Mouse (Mus musculus): Measurements from ENCODE around the gene Pisd. TPM values are rescaled to one million over a fixed set of nuclear protein-coding genes. Genes with fewer than 3 reads are reported as not detected.
"Not testable (repeated sequence)": the region's sequence is repeated elsewhere in the genome, so short reads cannot be mapped to it uniquely, and the experiment has no call there.

Pisd gene
- polyA plus RNA-seq, 1 experiment from 2014 or later, result 114 TPM

DNA sequence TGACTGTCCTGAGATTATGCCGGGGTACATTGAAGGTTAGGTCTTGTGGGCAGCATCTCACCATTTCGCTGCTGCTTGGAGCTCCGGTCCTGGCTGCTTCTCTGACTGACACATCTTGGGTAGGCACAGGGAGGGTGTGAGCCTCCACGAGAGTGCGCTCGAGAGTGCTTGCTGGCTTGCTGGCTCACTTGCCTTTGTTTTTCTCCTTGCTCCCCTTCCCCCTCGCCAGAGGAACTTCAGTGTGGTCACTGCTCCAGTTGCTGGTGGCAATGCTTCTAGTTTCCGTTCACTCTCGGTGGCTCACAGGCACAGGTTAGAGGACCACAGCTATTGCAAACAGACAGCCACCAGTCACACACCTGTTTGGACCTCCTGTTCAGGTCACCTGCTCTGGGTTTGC lies 43.3 kb downstream of the Pisd start:
- Histone ChIP-seq H3K4me3 (no peak overlapping the region), H3K4me2 (peak overlapping the region; percentile 18; the same call in 1 of the 2 replicates), H3K36me3 (replicated peaks) (no peaks in the 10 kb centered on the region), H3K9ac (no peak overlapping the region), H3K9me3 (no peaks in the 10 kb centered on the region), H3K27ac (peak overlapping the region; percentile 81), H3K27me3 (replicated peaks) (no peaks in the 10 kb centered on the region), H3K4me1 (peaks cover 12% of the 10 kb centered on the region)
- ATAC-seq (replicated peaks), result peak; percentile 40; the same call in 1 of the 2 replicates
- WGBS, result 44% methylated on average over 9 of the region's 9 CpGs

DNA sequence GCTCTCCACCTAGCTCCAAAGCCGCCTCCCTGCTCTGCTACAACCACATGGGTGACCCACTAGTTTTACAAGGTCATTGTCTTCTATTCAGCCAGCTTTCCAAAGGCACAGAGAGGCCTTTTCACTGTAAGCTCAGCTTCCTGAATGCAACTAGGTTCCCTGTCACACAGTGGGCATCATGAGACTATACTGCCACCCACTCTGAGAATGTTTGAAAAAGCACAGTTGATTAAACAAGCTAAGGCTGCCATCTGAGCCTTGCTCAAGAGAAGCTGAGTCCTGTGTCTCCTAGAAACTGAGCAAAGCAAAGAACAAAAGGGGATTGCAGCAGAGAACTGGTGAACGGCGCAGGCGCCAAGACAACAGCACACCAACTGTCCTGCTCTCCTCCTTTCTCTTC lies 44.1 kb downstream of the Pisd start:
- peak; percentile 67 for ATAC-seq (replicated peaks)
- not testable (repeated sequence) for H3K9me3 ChIP-seq; H3K27me3 ChIP-seq (replicated peaks); H3K9ac ChIP-seq; H3K36me3 ChIP-seq (replicated peaks); H3K4me3 ChIP-seq
- H3K27ac ChIP-seq, result peak overlapping the region; percentile 81
- H3K4me2 ChIP-seq, result peak overlapping the region; percentile 18; the same call in 1 of the 2 replicates
- WGBS, result 56% methylated on average over 4 of the region's 4 CpGs
- H3K4me1 ChIP-seq, result peaks cover 12% of the 10 kb centered on the region

DNA sequence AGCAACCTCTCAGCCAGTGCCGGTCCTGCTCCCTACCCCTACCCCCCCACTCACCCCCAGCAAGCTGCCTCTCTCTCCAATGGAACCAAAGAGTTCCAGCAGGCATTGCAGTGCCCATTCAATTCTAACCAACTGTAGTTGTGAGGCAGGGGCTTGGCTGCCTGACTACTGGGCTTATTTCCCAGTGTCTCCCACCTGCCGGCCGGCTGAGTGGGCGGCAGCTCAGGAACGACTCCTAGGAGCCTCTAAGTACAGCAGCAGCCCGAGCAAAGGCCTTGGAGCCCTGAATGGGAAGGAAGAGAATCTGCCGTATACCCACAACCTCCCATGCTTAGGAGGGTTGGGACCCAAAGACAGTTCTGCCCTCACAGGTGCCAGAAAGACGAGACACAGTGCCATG lies 44.6 kb downstream of the Pisd start:
- H3K9me3 ChIP-seq; H3K4me2 ChIP-seq; H3K36me3 ChIP-seq (replicated peaks); H3K4me3 ChIP-seq; H3K9ac ChIP-seq; H3K27me3 ChIP-seq (replicated peaks); ATAC-seq (replicated peaks): not testable (repeated sequence)
- peak overlapping the region; percentile 81; the same call in 1 of the 2 replicates for H3K27ac ChIP-seq
- peaks cover 12% of the 10 kb centered on the region for H3K4me1 ChIP-seq
- WGBS, result 75% methylated on average over 8 of the region's 8 CpGs

DNA sequence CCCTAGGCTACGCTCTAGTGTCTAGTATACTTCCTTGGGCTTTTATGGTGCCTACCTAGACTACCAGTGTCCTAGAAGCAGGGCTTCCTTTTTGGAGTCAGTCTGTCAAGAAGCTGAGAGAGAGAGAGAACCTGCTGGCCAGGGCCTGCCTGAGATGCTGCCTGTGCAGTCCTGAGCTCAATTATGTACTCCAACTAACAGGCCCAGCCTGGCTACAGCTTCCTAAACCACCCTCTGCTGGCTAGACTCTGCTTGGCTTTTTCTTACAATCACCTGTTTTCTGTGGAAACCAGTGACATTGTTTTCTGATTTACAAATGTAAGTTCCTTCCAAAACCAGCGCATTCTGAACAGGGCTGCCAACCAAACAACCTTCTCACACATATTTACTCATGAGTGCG lies 45.3 kb downstream of the Pisd start:
- ATAC-seq (replicated peaks), result no peak
- Histone ChIP-seq H3K27ac (peak overlapping the region; percentile 81; the same call in 1 of the 2 replicates), H3K9ac (no peak overlapping the region), H3K4me1 (peaks cover 12% of the 10 kb centered on the region), H3K9me3 (no peaks in the 10 kb centered on the region), H3K4me3 (no peak overlapping the region), H3K36me3 (replicated peaks) (no peaks in the 10 kb centered on the region), H3K27me3 (replicated peaks) (no peaks in the 10 kb centered on the region), H3K4me2 (no peak overlapping the region)
- 99% methylated on average over 3 of the region's 3 CpGs for WGBS

DNA sequence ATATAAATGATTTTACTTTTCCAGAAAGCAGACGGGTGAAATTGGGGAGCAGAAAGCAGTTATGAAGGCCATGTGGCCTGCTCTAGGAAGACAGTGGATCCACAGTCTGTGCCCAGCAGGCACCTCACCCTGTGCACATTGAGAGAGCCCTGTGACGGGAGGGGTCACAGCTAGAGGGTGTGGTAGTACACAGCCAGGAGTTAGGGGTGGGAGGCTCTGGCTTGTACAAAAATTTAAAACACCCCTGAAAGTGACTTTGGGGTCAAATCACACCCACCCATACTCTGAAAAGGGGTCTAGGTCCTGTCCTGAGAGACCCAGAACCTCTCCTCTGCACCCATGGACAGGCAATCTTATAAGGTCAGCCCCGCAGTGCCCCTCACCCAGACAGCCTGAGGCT lies 48.7 kb downstream of the Pisd start:
- not testable (repeated sequence) for H3K27me3 ChIP-seq (replicated peaks); H3K9me3 ChIP-seq; H3K36me3 ChIP-seq (replicated peaks); H3K27ac ChIP-seq; H3K4me3 ChIP-seq; H3K4me2 ChIP-seq; H3K4me1 ChIP-seq; ATAC-seq (replicated peaks); H3K9ac ChIP-seq
- 93% methylated on average over 3 of the region's 3 CpGs for WGBS

DNA sequence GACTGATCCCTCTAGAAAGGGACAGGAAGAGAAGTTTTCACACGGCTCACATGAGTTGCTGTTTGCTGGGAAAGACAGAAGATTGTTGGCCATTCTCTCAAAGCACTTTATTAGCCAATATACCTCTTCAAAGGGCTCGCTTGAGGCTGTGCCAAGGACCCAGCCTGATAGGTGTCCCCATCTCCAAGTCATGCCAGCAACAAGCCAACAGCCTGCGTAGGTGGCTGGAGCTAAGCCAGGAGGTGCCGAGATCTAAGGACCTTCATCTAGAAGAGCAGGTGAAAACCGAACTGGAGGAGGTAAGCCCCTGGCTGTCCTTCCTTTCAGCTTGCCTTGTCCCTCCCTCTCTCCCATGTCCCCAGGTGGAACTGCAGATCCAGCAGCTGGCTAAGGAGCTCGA lies 49.7 kb downstream of the Pisd start:
- no peak overlapping the region for H3K9ac ChIP-seq
- no peak overlapping the region for H3K4me2 ChIP-seq
- no peak for ATAC-seq (replicated peaks)
- H3K27ac ChIP-seq, result no peak overlapping the region
- no peak overlapping the region for H3K4me3 ChIP-seq
- H3K9me3 ChIP-seq, result no peaks in the 10 kb centered on the region
- no peaks in the 10 kb centered on the region for H3K4me1 ChIP-seq
- H3K27me3 ChIP-seq (replicated peaks), result no peaks in the 10 kb centered on the region
- WGBS, result 93% methylated on average over 6 of the region's 6 CpGs
- H3K36me3 ChIP-seq (replicated peaks), result no peaks in the 10 kb centered on the region

DNA sequence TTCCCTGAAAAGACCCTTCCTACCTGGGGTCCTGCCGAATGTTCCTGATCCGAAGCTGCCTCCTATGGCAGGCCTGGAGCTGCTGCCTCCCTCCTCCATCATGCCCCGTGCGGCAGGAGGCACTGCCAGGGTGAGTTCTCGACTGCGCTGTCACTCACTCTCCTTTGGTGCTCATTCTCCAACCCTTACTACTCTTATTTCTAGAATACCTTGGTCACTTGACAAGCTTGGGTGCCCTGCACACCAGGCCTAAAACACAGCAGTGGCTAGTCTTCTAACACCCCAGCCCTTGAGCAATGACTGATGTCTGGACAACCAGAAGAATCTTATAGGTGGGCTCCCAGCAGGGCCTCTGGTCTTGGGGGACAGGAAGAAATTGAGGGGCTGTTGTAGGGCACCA lies 51.6 kb downstream of the Pisd start:
- 93% methylated on average over 6 of the region's 6 CpGs for WGBS
- not testable (repeated sequence) for H3K36me3 ChIP-seq (replicated peaks); H3K4me2 ChIP-seq; H3K4me1 ChIP-seq; H3K9ac ChIP-seq; H3K27me3 ChIP-seq (replicated peaks); H3K9me3 ChIP-seq; H3K4me3 ChIP-seq; H3K27ac ChIP-seq
- 0 out of 2 replicates have a peak, but pooled peaks have one; percentile 37 for ATAC-seq (replicated peaks)

DNA sequence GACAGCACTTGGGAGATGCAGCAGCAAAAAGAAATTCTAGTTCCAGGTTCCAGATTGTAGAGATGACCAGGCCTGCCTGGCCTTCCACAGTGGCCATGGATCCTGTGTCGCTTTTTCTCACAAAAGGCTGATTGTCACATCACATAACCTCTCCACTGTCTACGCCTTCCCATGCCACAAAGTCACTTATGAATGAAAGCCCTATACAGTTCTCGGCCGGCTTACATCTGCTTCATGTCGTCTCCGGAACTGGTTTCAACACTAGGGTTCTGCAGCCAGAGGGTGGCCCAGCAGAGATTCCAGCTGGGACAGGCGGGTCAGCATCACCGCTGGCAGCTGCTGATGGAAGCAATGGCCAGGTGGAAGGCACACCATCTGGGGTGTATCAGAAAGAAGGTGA lies 56.6 kb downstream of the Pisd start:
- Histone ChIP-seq H3K4me2 (no peak overlapping the region), H3K27ac (no peak overlapping the region), H3K36me3 (replicated peaks) (no peaks in the 10 kb centered on the region), H3K27me3 (replicated peaks) (no peaks in the 10 kb centered on the region), H3K9ac (no peak overlapping the region), H3K9me3 (0 out of 2 replicates have a peak, but pooled peaks cover 3% of the 10 kb centered on the region), H3K4me1 (no peaks in the 10 kb centered on the region), H3K4me3 (no peak overlapping the region)
- ATAC-seq (replicated peaks), result no peak
- 91% methylated on average over 8 of the region's 8 CpGs for WGBS

DNA sequence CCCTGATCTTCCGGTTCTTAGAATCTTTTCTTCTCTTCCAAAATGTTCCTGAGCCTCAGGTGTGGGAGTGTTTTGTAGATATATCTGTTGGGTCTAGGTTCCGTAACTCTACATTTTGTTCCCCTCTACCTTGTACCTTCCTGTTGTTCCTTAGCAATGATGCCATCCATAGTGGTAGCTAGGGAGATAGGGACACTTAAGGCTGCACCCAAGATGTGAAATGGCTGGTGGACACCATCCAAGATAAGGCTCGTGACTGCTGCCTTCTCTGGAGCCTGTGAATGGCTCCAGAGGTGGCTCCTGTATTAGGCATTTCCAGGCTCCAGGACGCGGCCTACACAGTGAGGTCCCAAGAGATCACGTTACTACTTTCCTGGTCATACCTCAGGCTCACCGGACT lies 57.1 kb downstream of the Pisd start:
- Histone ChIP-seq H3K4me1 (no peaks in the 10 kb centered on the region), H3K4me2 (no peak overlapping the region), H3K36me3 (replicated peaks) (no peaks in the 10 kb centered on the region), H3K27ac (no peak overlapping the region), H3K9ac (no peak overlapping the region), H3K27me3 (replicated peaks) (no peaks in the 10 kb centered on the region), H3K4me3 (no peak overlapping the region), H3K9me3 (0 out of 2 replicates have a peak, but pooled peaks cover 3% of the 10 kb centered on the region)
- 90% methylated on average over 7 of the region's 7 CpGs for WGBS
- ATAC-seq (replicated peaks), result no peak

DNA sequence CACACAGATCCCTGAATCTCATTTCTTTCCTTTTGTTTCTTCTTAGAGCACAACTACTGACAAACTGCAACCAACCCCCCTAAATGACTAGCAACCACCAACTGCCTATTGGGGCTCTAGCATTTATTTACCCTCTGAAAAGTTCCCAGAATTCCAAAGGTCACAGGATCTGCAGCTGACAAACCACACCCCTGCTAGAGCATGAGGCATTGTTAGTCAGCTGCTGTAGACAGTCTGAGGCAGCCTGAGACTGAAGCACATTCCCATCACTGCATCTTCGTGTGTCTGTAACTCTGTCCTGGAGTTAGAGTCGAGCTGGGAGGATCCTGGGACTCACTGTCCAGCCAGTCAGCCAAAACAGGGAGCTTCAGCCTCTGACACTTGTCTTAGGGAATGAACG lies 60.0 kb downstream of the Pisd start:
- not testable (repeated sequence) for H3K27me3 ChIP-seq (replicated peaks); H3K9ac ChIP-seq; H3K4me3 ChIP-seq; H3K4me1 ChIP-seq; H3K9me3 ChIP-seq; H3K4me2 ChIP-seq; H3K36me3 ChIP-seq (replicated peaks); ATAC-seq (replicated peaks); H3K27ac ChIP-seq
- 77% methylated on average over 3 of the region's 3 CpGs for WGBS

DNA sequence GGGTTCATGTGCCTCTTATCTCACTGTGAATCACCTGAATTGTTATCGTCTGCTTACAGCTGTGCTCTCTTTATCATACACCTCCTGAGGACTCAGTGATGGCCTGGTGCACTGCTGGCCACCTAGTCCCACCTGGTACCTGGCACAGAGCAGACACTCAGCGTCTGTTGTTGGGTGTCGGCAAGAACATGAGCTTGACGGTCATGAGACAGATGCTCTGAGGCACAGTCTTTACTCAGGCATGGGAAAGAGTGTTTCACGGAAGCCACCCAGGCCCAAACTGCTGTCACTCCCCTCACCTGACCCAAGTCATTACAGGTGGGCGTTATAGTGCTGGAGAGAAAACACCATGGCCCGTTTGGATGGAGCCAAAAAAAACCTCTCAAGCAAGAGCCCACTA lies 61.5 kb downstream of the Pisd start:
- WGBS, result 91% methylated on average over 7 of the region's 7 CpGs
- ATAC-seq (replicated peaks), result no peak

DNA sequence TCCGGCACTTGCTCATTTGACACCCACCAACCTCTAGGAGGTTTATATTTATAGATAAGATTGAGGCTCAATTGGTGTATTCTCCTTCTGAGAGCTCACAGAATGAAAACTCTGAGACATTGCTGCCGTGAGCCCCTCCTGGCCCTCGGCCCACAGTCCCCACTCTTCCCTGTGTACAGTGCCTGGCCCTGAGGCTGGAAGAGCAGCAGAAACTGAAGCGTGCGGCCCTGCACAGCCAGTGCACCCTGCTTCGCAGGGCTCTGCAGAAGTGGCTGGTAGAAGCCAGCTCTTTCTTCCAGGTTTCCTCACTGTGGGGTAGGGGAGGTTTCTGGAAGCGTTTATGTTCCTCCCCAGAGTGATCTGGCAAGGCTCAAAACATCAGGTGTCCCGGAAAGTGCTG lies 62.7 kb downstream of the Pisd start:
- not testable (repeated sequence) for H3K9me3 ChIP-seq; H3K27me3 ChIP-seq (replicated peaks); ATAC-seq (replicated peaks)

More for the DNA sequence above, 61.5 kb downstream of the Pisd start:
- Histone ChIP-seq H3K4me2 (no peak overlapping the region), H3K4me1 (no peaks in the 10 kb centered on the region), H3K9ac (no peak overlapping the region), H3K27ac (no peak overlapping the region), H3K4me3 (no peak overlapping the region), H3K9me3 (0 out of 2 replicates have a peak, but pooled peaks cover 3% of the 10 kb centered on the region), H3K36me3 (replicated peaks) (no peaks in the 10 kb centered on the region), H3K27me3 (replicated peaks) (no peaks in the 10 kb centered on the region)

DNA sequence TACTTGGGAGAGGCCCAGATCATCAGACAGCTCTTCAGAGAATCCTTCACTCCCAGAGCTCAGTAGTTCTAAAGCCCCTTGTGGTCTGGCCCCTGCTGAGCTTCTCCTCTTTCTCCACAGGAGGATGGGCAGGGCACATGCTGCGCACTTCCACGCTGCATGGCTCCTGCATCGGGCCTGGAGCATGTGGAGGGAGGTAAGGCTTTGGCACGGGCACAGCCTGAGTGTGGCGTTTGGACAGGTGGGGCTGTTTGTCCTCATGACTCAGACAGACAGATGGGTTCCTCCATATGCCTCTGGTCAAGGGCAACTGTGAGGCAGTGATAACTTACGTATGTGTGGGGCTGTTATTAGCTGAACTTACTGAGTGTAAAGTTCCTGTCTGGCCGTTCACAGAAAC lies 63.2 kb downstream of the Pisd start:
- no peaks in the 10 kb centered on the region for H3K4me1 ChIP-seq
- ATAC-seq (replicated peaks), result no peak
- 0 out of 2 replicates have a peak, but pooled peaks cover 3% of the 10 kb centered on the region for H3K9me3 ChIP-seq
- H3K4me2 ChIP-seq, result no peak overlapping the region
- H3K4me3 ChIP-seq, result no peak overlapping the region
- 68% methylated on average over 7 of the region's 7 CpGs for WGBS
- no peaks in the 10 kb centered on the region for H3K36me3 ChIP-seq (replicated peaks)
- no peak overlapping the region for H3K27ac ChIP-seq
- H3K9ac ChIP-seq, result no peak overlapping the region
- no peaks in the 10 kb centered on the region for H3K27me3 ChIP-seq (replicated peaks)

More for the DNA sequence above, 62.7 kb downstream of the Pisd start:
- H3K9ac ChIP-seq; H3K4me2 ChIP-seq; H3K4me3 ChIP-seq; H3K36me3 ChIP-seq (replicated peaks); H3K4me1 ChIP-seq; H3K27ac ChIP-seq: not testable (repeated sequence)
- 90% methylated on average over 8 of the region's 8 CpGs for WGBS

Data from midbrain, embryonic 15.5 days (tissue).